Mouse (Mus musculus) adrenal gland, postnatal 14 days (tissue): ENCODE results near the gene Add1. TPM values are rescaled to one million over a fixed set of nuclear protein-coding genes. Genes with fewer than 3 reads are reported as not detected.

ENCODE experiments used
- microRNA-seq, 2 experiments: library from miRNA; unstranded; fragments of <30 nt; microRNA quantifications; one replicate each; pipeline ENCODE4 v1.2.0; 2021
- total RNA-seq: library from RNA; stranded (reverse); gene quantifications from 2 replicates; pipeline ENCODE4 v1.2.3, GENCODE M21; 2021

Gene Add1
- total RNA-seq, 1 experiment from 2014 or later: 149 TPM

Small RNA genes within 50 kb of the gene (microRNA-seq; reads per million reads assigned to microRNA genes)
- 1.1 to 1.3 reads per million in 2 experiments for gene Mir7036b

Other genes starting within 250 kb of the Add1 start
- gene Rnf4, start 237.4 kb upstream of the Add1 start, total RNA-seq: 99.3 and 112 TPM in 2 replicates
- gene Fam193a, start 203.7 kb upstream of the Add1 start, total RNA-seq: 30.4 and 34.1 TPM in 2 replicates
- 12.1 and 14.8 TPM in 2 replicates for gene Tnip2, start 59.7 kb upstream of the Add1 start, total RNA-seq
- gene Sh3bp2, start 47.8 kb upstream of the Add1 start, total RNA-seq: 6.5 and 11.8 TPM in 2 replicates
- gene Mfsd10, start 63.5 kb downstream of the Add1 start, total RNA-seq: 37.6 and 40.3 TPM in 2 replicates
- 21.9 and 26.8 TPM in 2 replicates for gene Nop14, start 86.5 kb downstream of the Add1 start, total RNA-seq
- gene Grk4, start 86.7 kb downstream of the Add1 start, total RNA-seq: 2.1 and 2.7 TPM in 2 replicates
- 24.6 and 25.8 TPM in 2 replicates for gene Htt, start 188.1 kb downstream of the Add1 start, total RNA-seq